Mouse (Mus musculus): ENCODE measurements around the gene Map4k3.
"Not testable (repeated sequence)": the region's sequence is repeated elsewhere in the genome, so short reads cannot be mapped to it uniquely, and the experiment has no call there.

Map4k3 gene

GRCm38 (mm10) chr17:80571460-80571859 is 156.8 kb downstream of the Map4k3 start:
- DNase-seq (ENCODE audit: extremely low read depth, insufficient read length, low spot score): no peak

GRCm38 (mm10) chr17:80569718-80570117 is 158.6 kb downstream of the Map4k3 start:
- DNase-seq (ENCODE audit: extremely low read depth, insufficient read length, low spot score): not testable (repeated sequence)

DNA sequence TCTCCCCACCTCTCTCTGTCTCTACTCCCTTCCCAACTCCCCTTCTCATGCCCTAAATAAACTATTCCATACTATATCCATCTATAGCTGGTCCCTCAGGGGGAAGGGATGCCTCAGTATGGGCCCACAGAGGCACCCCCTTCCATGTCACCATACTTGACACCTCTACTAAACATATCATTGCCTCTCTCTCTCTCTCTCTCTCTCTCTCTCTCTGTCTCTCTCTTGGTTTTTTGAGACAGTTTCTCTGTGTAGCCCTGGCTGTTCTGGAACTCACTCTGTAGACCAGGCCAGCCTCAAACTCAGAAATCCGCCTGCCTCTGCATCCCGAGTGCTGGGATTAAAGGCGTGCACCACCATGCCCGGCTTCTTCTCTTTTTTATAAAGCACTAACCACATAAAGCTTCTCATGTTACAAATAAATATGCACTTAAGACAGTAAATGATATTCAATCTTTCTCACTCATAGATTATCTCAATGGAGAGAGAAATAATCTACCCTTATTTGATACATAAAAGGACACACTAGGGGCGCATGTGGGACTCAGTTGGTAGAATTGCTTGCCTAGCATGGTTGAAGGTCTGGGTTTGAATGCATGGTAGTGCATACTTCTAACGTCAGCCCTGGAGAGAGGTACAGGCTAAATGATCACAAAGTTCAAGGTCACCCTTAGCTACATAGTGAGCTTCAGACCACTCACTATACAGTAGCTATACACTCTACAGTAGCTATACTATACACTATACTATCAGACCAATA is 159.3 kb downstream of the Map4k3 start:
- no peak for DNase-seq (ENCODE audit: extremely low read depth, insufficient read length, low spot score)

GRCm38 (mm10) chr17:80568441-80568840 is 159.8 kb downstream of the Map4k3 start:
- DNase-seq (ENCODE audit: extremely low read depth, insufficient read length, low spot score): no peak

- DNase-seq (ENCODE audit: extremely low read depth, insufficient read length, low spot score): no peak
These were observed 163.7 kb downstream of the Map4k3 start for GRCm38 (mm10) chr17:80564611-80564924.

GRCm38 (mm10) chr17:80563762-80564610 is 164.3 kb downstream of the Map4k3 start:
- not testable (repeated sequence) for DNase-seq (ENCODE audit: extremely low read depth, insufficient read length, low spot score)

DNA sequence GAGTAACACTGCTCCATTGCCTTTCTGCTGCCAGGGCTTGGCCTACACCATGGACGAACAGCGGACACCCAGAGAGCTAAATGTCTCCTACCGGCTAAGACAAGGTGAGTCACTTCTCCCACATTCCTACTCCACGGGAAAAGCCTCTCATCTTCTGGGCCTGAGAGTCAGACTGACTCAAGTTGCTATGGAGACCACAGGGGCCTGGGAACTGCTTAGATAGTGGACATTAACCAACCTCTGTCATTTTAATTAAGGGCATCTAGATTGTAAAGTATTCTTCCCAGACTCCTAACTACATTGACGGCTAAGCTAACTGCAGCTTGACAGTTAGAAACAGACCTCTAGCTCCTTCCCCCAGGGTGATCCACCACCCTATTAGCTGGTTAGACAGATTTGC is 165.5 kb downstream of the Map4k3 start:
- DNase-seq (ENCODE audit: extremely low read depth, insufficient read length, low spot score): no peak

DNA sequence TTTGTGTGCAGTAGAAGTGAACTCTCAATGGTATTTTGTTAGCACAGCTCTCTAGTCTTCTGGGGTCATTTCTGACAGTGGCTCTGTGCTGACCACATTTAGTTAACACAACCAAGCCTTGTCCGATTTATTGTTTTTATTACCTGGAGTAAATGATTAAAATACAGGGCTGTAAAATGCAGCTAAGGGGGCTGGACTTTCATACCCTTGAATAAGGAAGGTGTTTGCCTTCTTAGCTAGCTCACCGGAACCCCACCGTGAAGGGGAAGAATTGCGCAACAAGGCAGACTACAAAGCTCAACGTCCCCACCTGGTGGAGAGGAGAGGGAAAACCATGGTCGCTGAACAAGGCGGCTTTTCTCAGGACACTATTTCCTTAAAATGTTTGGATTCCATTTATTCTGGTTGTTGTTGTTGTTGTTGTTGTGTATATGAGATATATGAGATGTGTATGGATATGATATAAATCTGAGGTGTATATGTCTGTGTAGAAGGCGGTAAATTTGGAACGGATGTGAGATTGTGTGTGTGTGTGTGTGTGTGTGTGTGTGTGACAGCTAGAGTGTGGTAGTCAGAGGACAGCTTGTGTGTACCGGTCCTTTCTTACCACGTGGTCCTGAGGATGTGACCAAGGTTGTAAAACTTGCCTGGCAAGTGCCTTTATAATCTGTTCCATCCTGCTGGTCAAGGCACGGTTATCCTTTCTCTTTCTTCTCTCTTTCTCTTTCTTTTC is 167.4 kb downstream of the Map4k3 start:
- DNase-seq (ENCODE audit: extremely low read depth, insufficient read length, low spot score): no peak

GRCm38 (mm10) chr17:80559745-80560144 is 168.5 kb downstream of the Map4k3 start:
- DNase-seq (ENCODE audit: extremely low read depth, insufficient read length, low spot score): no peak

GRCm38 (mm10) chr17:80559050-80559449 is 169.2 kb downstream of the Map4k3 start:
- DNase-seq (ENCODE audit: extremely low read depth, insufficient read length, low spot score): no peak

DNA sequence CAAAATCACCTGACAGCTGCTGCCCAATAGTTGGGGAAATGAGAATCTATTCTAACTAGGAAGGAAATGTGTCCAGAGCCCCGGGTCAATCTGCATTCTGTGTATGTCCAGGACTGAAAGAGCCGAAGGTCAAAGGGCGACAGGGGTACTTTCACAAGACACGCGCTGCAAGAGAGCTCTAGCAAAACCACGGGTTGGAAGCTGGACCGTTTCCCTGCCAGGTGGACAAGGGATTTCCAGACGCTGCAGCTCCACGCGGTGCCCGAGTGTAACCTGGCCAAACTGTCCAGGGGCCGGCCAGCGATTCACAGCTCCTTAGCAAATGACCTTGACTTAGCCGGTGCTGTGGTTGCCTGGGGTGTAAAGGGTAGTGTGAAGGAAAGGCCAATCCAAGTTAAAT is 169.7 kb downstream of the Map4k3 start:
- no peak for DNase-seq (ENCODE audit: extremely low read depth, insufficient read length, low spot score)

DNA sequence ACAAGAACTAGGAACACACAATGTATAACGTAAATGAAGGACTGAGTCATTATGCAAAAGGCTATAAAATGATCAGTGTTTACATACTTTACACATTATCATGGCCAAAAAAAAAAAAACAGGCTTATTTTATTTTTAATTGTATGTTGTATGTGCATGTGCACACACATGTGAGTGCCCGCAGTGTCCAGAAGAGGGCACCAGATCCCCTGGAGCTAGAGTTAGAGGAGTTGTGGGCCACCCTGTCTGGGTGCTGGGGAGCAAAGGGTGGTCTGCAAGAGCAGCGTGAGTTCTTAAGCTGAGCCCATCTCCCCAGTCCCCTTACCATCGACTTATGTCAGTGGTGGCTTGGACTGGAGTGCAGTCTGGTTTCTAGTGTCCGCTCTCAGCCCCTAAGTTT is 170.8 kb downstream of the Map4k3 start:
- DNase-seq (ENCODE audit: extremely low read depth, insufficient read length, low spot score): no peak

- no peak for DNase-seq (ENCODE audit: extremely low read depth, insufficient read length, low spot score)
These were observed 174.7 kb downstream of the Map4k3 start for GRCm38 (mm10) chr17:80553318-80554270.

- no peak for DNase-seq (ENCODE audit: extremely low read depth, insufficient read length, low spot score)
These were observed 175.6 kb downstream of the Map4k3 start for GRCm38 (mm10) chr17:80552653-80553052.

DNA sequence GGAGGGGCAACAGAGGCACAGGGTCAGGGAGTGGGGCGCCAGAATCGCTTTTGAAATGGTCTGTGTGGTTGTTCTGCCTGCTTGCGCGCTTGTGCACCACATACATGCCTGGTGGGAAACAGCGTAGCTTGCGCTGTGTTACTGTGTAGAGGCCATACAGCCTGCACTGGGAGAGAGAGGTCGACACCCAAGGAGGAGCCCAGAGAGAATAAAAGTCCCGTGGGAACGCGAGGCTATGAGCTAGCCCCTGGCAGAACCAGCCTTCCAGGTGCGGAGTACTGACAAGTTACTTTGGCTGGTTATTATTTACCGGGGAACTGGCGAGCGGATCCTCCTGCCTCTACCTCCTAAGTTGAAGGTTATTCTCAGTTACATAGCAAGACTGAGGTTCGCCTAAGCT is 177.3 kb downstream of the Map4k3 start:
- DNase-seq (ENCODE audit: extremely low read depth, insufficient read length, low spot score): no peak

DNA sequence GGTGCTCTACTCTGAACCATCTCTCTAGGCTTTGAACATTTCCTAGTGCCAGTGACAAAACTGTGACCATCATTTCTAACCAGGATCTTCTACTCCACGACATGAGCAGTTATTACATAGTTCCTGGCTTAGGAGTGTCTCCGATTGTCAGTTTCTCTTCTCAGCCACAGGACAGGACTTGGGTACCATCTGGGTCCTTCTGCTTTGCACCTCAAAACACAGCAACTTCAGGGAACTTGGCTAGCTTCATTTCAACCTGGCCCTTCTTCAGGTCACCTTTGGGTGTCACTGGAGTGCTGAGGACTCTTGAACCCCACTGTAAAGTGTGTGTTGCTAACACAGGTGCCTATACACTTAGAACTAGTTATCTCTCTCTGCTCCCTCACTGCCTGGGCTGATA is 181.4 kb downstream of the Map4k3 start:
- no peak for DNase-seq (ENCODE audit: extremely low read depth, insufficient read length, low spot score)

- no peak for DNase-seq (ENCODE audit: extremely low read depth, insufficient read length, low spot score)
These were observed 182.1 kb downstream of the Map4k3 start for GRCm38 (mm10) chr17:80546227-80546626.

GRCm38 (mm10) chr17:80543646-80544045 is 184.6 kb downstream of the Map4k3 start:
- DNase-seq (ENCODE audit: extremely low read depth, insufficient read length, low spot score): no peak

GRCm38 (mm10) chr17:80537136-80537535 is 191.1 kb downstream of the Map4k3 start:
- peak; percentile 33 for DNase-seq (ENCODE audit: extremely low read depth, insufficient read length, low spot score)

DNA sequence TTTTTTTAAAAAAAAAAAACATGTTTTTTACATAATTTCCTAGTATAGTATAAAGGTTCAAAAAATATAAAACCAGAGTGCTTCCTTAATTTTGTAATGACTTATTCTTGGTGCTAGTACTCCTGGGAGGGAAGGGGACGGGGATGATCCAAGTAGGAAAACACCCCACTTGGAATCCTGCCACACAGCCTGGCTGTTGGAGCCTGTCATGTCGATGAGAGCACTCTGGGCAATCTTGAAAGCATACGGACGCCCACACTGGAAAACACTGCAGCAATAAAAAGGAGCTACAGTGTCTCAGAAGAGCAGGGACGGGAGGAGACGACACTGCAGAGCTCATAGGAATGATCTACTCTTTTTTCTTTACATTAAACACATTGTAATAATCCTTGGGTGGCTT is 192.7 kb downstream of the Map4k3 start:
- no peak for DNase-seq (ENCODE audit: extremely low read depth, insufficient read length, low spot score)
